ENCODE assay signal across 19 mouse cellular contexts in genomic region chr15:90660723-90661122, GRCm38 (mm10). TPM values are rescaled to one million over a fixed set of nuclear protein-coding genes. Genes with fewer than 3 reads are reported as not detected.
"Had no signal": no experiment of that assay in that cellular context is flagged by ENCODE, and none has a peak within 500 bp of the region (broad histone marks: within the 10 kb centered on the region; RNA-seq: fewer than 3 reads in every experiment).

No protein-coding gene starts in this region.

- H3K27ac ChIP-seq: midbrain, embryonic 10.5 days; midbrain, embryonic 12.5 days; neural tube, embryonic 13.5 days; neural tube, embryonic 15.5 days had no signal

- H3K27me3 ChIP-seq: midbrain, embryonic 12.5 days; neural tube, embryonic 13.5 days; neural tube, embryonic 15.5 days had no signal

- H3K4me2 ChIP-seq: lung, embryonic 14.5 days; midbrain, embryonic 12.5 days; neural tube, embryonic 13.5 days; neural tube, embryonic 15.5 days had no signal

- H3K9me3 ChIP-seq: midbrain, embryonic 10.5 days; midbrain, embryonic 12.5 days; neural tube, embryonic 13.5 days; neural tube, embryonic 15.5 days had no signal

- H3K4me1 ChIP-seq: midbrain, embryonic 10.5 days; midbrain, embryonic 12.5 days; neural tube, embryonic 13.5 days had no signal

- H3K4me3 ChIP-seq: midbrain, embryonic 10.5 days; midbrain, embryonic 12.5 days; myocyte; neural tube, embryonic 13.5 days; neural tube, embryonic 15.5 days had no signal

- DNase-seq: lung, embryonic 14.5 days; lung, postnatal 10 days; lung, postnatal 4 days; midbrain, embryonic 14.5 days; retina, postnatal 1 day; right cerebral cortex, adult 18-20 months; right cerebral cortex, postnatal 25 days; right cerebral cortex, postnatal 4 days; spleen, adult 18-20 months; thymus, adult 18-20 months; thymus, postnatal 14 days; thymus, postnatal 36 days had no signal

- H3K9ac ChIP-seq: lung, embryonic 14.5 days; midbrain, embryonic 12.5 days; neural tube, embryonic 13.5 days; neural tube, embryonic 15.5 days had no signal

- H3K36me3 ChIP-seq: midbrain, embryonic 10.5 days; midbrain, embryonic 12.5 days; neural tube, embryonic 13.5 days; neural tube, embryonic 15.5 days had no signal

- ATAC-seq: midbrain, embryonic 16.5 days had no signal

RNA-seq across cellular contexts. Expression of gene Cpne8, which starts 18.5 kb away (rescaled TPM):
- total RNA-seq: megakaryocyte-erythroid progenitor cell, adult 5-6 weeks had no signal
